Mouse (Mus musculus): ENCODE measurements around the gene Rftn1. TPM values are rescaled to one million over a fixed set of nuclear protein-coding genes. Genes with fewer than 3 reads are reported as not detected.

The Rftn1 gene
- polyA plus RNA-seq, 1 experiment from 2014 or later = 11.2 TPM

DNA sequence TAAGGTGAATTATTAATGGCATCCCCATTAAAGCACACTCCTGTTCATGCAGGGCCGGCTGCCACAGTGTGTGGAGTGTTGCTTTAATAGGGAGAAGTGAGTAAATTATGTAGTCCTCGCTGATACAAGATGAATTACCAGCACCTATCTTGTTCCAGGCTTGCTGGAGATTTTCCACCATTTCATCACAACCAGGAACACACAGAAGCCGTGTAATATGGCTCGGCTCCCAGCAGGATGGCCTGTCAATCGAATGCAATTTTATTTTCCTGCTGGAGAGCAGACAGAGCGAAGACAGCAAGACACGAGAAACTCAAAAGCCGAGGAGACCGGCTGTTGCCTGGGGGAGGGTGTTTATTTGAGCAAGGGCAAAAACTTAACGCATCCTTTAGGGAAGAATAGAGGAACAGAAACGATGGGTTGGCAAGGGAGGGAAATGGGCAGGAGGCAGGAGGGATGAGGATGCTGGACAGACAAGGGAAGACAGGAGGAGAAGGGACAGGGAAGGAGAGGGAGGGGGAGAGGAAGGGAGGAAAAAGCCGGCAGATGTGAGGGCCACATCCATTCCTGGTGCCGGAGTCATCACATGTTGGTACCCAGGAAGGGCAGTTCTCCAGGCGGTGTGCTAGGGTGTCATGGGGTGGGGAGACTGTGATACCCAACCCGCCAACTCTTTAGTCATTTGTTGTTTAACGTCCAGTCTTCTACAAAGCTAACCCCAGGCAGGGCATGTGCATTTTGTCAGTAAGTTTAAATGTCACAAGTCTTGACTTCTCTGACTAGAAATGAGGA is 39.9 kb downstream of the Rftn1 start:
- no peak overlapping the region for H3K9ac ChIP-seq (ENCODE audit: low read depth, low read length)
- no peak for ATAC-seq (replicated peaks; ENCODE audit: insufficient number of reproducible peaks, low FRiP score, low TSS enrichment)
- no peaks in the 10 kb centered on the region for H3K9me3 ChIP-seq (replicated peaks; ENCODE audit: control insufficient read depth, low read length)
- no peak overlapping the region for H3K4me2 ChIP-seq
- no peaks in the 10 kb centered on the region for H3K27me3 ChIP-seq (ENCODE audit: control insufficient read depth, insufficient read depth, low read length)
- H3K27ac ChIP-seq (ENCODE audit: low read depth, low read length) = no peak overlapping the region
- 74% methylated on average over 16 of the region's 16 CpGs for WGBS (ENCODE audit: insufficient replicate concordance)
- 0 out of 2 replicates have a peak, but pooled peaks cover 2% of the 10 kb centered on the region for H3K4me1 ChIP-seq (ENCODE audit: control insufficient read depth, insufficient read depth, low read length)
- H3K4me3 ChIP-seq (ENCODE audit: low read depth, low read length) = no peak overlapping the region
- no peaks in the 10 kb centered on the region for H3K36me3 ChIP-seq (ENCODE audit: control insufficient read depth, insufficient read depth, low read length)

DNA sequence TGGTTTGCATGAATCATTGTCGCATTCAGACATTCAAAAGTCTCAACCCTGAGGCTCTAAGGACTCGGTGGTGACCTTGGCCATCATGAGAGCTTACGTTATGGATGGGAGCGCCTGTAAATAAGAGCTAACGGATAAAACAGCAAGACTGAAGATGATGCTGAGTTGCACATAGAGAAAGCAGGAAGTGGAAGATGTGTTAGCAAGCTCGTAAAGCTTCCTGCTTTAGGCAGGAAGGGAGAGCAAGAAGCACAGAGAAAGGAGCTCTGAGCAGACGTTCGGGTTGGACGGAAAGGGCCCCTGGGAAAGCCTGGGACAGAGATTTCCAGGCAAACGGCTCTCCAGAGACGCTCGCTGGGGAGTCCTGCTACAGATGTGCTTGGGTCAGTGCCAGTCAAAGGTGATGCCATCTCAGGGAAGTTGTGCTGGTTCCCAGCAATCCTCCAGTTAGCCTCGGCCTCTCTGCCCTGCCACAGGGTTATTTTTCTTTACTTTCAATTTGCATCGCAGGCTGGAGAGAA is 40.7 kb downstream of the Rftn1 start:
- no peak overlapping the region for H3K27ac ChIP-seq (ENCODE audit: low read depth, low read length)
- 73% methylated on average over 14 of the region's 14 CpGs for WGBS (ENCODE audit: insufficient replicate concordance)

DNA sequence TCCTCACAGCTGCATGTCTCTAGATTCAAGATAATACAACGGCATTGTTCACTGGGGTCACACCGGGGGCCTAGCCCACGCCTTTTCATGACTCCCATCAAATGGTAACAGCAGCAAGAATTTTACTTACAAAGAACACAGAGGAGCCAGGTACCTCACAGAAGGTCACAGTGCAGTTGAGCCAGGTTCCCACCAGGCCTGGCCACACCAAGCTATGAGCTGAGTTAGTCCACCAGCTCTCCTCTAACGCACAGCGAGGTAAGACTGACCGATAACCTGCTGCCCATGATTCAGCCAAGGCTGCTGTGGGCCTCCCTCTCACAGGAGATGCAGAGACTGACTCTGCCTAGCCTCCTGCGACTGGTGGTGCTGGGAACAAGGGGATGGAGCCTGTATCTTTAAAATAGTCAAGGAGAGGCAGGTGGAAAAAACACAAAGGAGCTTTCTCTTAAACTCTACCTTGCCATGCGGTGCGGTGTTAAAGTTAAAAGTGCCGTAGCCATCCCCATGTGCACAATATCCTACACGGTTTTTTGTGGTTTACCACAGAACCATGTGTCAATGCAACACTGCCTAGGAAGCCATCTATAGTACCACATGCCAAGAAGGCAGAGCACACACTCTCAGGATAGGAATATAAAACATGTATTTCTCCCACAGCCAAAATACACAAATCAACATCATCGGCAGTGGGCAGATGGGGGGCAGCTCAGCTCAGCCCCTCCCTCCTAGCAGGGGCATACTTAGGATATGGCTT is 42.5 kb downstream of the Rftn1 start:
- Histone ChIP-seq H3K36me3 (ENCODE audit: control insufficient read depth, insufficient read depth, low read length) (no peaks in the 10 kb centered on the region), H3K9ac (ENCODE audit: low read depth, low read length) (no peak overlapping the region), H3K27me3 (ENCODE audit: control insufficient read depth, insufficient read depth, low read length) (no peaks in the 10 kb centered on the region), H3K9me3 (replicated peaks; ENCODE audit: control insufficient read depth, low read length) (no peaks in the 10 kb centered on the region), H3K27ac (ENCODE audit: low read depth, low read length) (no peak overlapping the region), H3K4me1 (ENCODE audit: control insufficient read depth, insufficient read depth, low read length) (0 out of 2 replicates have a peak, but pooled peaks cover 2% of the 10 kb centered on the region), H3K4me3 (ENCODE audit: low read depth, low read length) (no peak overlapping the region), H3K4me2 (no peak overlapping the region)
- 84% methylated on average over 12 of the region's 12 CpGs for WGBS (ENCODE audit: insufficient replicate concordance)
- ATAC-seq (replicated peaks; ENCODE audit: insufficient number of reproducible peaks, low FRiP score, low TSS enrichment) = no peak

More for the DNA sequence above, 40.7 kb downstream of the Rftn1 start:
- no peaks in the 10 kb centered on the region for H3K27me3 ChIP-seq (ENCODE audit: control insufficient read depth, insufficient read depth, low read length)
- H3K36me3 ChIP-seq (ENCODE audit: control insufficient read depth, insufficient read depth, low read length) = no peaks in the 10 kb centered on the region
- H3K4me3 ChIP-seq (ENCODE audit: low read depth, low read length) = no peak overlapping the region
- H3K9me3 ChIP-seq (replicated peaks; ENCODE audit: control insufficient read depth, low read length) = no peaks in the 10 kb centered on the region
- no peak overlapping the region for H3K4me2 ChIP-seq
- no peak overlapping the region for H3K9ac ChIP-seq (ENCODE audit: low read depth, low read length)
- H3K4me1 ChIP-seq (ENCODE audit: control insufficient read depth, insufficient read depth, low read length) = 0 out of 2 replicates have a peak, but pooled peaks cover 2% of the 10 kb centered on the region
- ATAC-seq (replicated peaks; ENCODE audit: insufficient number of reproducible peaks, low FRiP score, low TSS enrichment) = no peak

DNA sequence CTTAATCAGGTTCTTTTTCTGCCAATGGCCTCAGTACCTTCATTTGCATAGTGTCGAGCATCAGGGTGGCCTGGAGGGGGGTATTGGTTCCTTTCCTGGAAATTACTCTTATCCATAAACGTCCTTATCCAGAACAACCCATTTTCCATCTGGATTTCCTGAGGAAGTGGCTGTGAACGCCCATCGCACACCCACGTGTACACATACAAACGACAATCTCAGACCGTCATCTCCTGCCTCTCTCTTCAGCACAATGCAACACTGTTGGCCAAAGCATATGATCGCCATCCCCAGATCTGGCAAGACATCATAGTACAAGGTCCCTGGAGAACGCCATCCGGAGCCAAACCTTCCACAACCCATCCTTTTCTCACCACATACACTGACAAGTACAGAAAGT is 47.1 kb downstream of the Rftn1 start:
- Histone ChIP-seq H3K4me1 (ENCODE audit: control insufficient read depth, insufficient read depth, low read length) (no peaks in the 10 kb centered on the region), H3K9ac (ENCODE audit: low read depth, low read length) (no peak overlapping the region), H3K36me3 (ENCODE audit: control insufficient read depth, insufficient read depth, low read length) (no peaks in the 10 kb centered on the region), H3K27ac (ENCODE audit: low read depth, low read length) (no peak overlapping the region), H3K27me3 (ENCODE audit: control insufficient read depth, insufficient read depth, low read length) (no peaks in the 10 kb centered on the region), H3K4me3 (ENCODE audit: low read depth, low read length) (no peak overlapping the region), H3K9me3 (replicated peaks; ENCODE audit: control insufficient read depth, low read length) (no peaks in the 10 kb centered on the region), H3K4me2 (no peak overlapping the region)
- 76% methylated on average over 10 of the region's 10 CpGs for WGBS (ENCODE audit: insufficient replicate concordance)
- ATAC-seq (replicated peaks; ENCODE audit: insufficient number of reproducible peaks, low FRiP score, low TSS enrichment) = no peak

DNA sequence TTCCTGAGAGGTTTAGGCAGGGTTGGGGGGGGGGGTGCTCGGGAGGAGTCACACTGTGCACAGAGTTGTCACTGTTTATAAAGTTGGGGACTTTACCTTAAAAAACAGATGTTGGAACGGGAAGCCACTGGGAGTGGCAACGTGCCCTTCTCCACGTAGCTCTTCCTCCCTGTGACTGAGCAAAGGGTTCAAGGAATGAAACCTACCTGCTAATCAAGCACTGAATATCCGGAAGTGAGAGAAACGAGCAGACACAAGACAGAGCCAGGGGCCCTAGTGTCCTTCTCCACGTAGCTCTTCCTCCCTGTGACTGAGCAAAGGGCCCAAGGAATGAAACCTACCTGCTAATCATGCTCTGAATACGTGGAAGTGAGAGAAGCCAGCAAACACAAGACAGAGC is 47.9 kb downstream of the Rftn1 start:
- 72% methylated on average over 8 of the region's 8 CpGs for WGBS (ENCODE audit: insufficient replicate concordance)
- H3K27ac ChIP-seq (ENCODE audit: low read depth, low read length) = no peak overlapping the region
- no peak for ATAC-seq (replicated peaks; ENCODE audit: insufficient number of reproducible peaks, low FRiP score, low TSS enrichment)

DNA sequence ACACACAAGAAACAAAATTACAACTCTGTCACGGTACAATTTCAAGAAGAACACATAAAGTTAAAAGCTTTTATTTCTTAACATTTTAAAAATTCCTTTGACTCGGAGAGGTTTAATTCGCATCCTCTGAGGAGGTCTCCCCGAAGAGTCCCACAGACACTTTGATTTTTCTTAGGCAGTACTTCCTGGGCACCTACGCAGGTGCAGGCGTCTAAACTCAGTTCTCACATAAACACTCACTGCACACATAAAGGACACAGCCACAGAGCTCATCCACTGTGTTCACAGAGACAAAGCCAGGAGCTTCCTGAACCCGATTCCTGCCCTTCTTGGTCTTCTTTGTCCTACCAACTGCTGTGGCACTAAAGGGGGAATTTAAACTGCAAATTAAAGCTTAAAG is 48.3 kb downstream of the Rftn1 start:
- no peak overlapping the region for H3K27ac ChIP-seq (ENCODE audit: low read depth, low read length)
- no peak overlapping the region for H3K4me2 ChIP-seq
- H3K9ac ChIP-seq (ENCODE audit: low read depth, low read length) = no peak overlapping the region
- H3K27me3 ChIP-seq (ENCODE audit: control insufficient read depth, insufficient read depth, low read length) = no peaks in the 10 kb centered on the region
- no peaks in the 10 kb centered on the region for H3K4me1 ChIP-seq (ENCODE audit: control insufficient read depth, insufficient read depth, low read length)
- ATAC-seq (replicated peaks; ENCODE audit: insufficient number of reproducible peaks, low FRiP score, low TSS enrichment) = no peak
- no peak overlapping the region for H3K4me3 ChIP-seq (ENCODE audit: low read depth, low read length)
- no peaks in the 10 kb centered on the region for H3K9me3 ChIP-seq (replicated peaks; ENCODE audit: control insufficient read depth, low read length)
- no peaks in the 10 kb centered on the region for H3K36me3 ChIP-seq (ENCODE audit: control insufficient read depth, insufficient read depth, low read length)
- 90% methylated on average over 7 of the region's 7 CpGs for WGBS (ENCODE audit: insufficient replicate concordance)

More for the DNA sequence above, 47.9 kb downstream of the Rftn1 start:
- Histone ChIP-seq H3K36me3 (ENCODE audit: control insufficient read depth, insufficient read depth, low read length) (no peaks in the 10 kb centered on the region), H3K27me3 (ENCODE audit: control insufficient read depth, insufficient read depth, low read length) (no peaks in the 10 kb centered on the region), H3K4me1 (ENCODE audit: control insufficient read depth, insufficient read depth, low read length) (no peaks in the 10 kb centered on the region), H3K4me2 (no peak overlapping the region), H3K9me3 (replicated peaks; ENCODE audit: control insufficient read depth, low read length) (no peaks in the 10 kb centered on the region), H3K9ac (ENCODE audit: low read depth, low read length) (no peak overlapping the region), H3K4me3 (ENCODE audit: low read depth, low read length) (no peak overlapping the region)

DNA sequence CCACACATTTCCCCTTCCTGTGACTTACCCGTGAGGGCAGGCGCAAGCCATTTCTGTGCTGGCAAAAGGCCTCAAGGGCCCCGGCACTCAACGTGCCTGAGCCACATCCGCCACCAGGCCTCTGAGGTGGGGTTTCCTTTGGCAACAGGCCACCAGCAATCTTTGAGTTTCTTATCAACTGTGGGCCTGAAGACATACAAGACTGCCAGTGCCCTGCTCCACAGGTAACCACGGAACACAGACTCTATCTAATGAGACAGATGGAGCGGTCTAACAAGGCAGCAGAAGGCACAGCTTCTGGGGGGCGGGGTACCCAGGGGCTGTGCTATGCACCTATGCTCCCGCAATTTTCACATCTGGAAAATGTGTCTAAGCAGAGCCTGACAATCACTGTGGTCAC is 54.4 kb downstream of the Rftn1 start:
- Histone ChIP-seq H3K9ac (ENCODE audit: low read depth, low read length) (no peak overlapping the region), H3K4me3 (ENCODE audit: low read depth, low read length) (no peak overlapping the region), H3K36me3 (ENCODE audit: control insufficient read depth, insufficient read depth, low read length) (no peaks in the 10 kb centered on the region), H3K27ac (ENCODE audit: low read depth, low read length) (no peak overlapping the region), H3K4me2 (no peak overlapping the region), H3K4me1 (ENCODE audit: control insufficient read depth, insufficient read depth, low read length) (peaks cover 8% of the 10 kb centered on the region), H3K27me3 (ENCODE audit: control insufficient read depth, insufficient read depth, low read length) (no peaks in the 10 kb centered on the region), H3K9me3 (replicated peaks; ENCODE audit: control insufficient read depth, low read length) (no peaks in the 10 kb centered on the region)
- no peak for ATAC-seq (replicated peaks; ENCODE audit: insufficient number of reproducible peaks, low FRiP score, low TSS enrichment)
- 53% methylated on average over 9 of the region's 9 CpGs for WGBS (ENCODE audit: insufficient replicate concordance)

DNA sequence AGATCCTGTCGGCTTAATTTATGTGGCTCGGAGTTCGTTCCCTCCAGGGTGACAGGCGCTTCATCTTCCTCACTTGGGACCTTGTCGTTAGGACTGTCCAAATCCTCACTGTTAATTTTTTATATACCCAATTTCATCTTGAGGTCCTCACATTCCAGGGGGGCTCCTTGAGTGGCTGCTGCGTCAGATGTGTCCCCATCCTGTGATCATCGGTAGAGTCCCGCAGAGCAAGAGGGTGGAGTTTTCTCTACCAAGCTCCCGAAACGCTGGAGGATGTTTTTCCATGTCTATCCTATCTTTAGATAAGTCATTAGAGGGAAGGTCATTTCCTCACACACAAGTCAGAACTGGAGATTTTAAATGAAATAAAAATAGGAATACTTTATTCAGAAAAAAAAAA is 55.0 kb downstream of the Rftn1 start:
- Histone ChIP-seq H3K4me2 (no peak overlapping the region), H3K36me3 (ENCODE audit: control insufficient read depth, insufficient read depth, low read length) (no peaks in the 10 kb centered on the region), H3K27me3 (ENCODE audit: control insufficient read depth, insufficient read depth, low read length) (no peaks in the 10 kb centered on the region), H3K4me1 (ENCODE audit: control insufficient read depth, insufficient read depth, low read length) (peaks cover 8% of the 10 kb centered on the region), H3K27ac (ENCODE audit: low read depth, low read length) (no peak overlapping the region), H3K4me3 (ENCODE audit: low read depth, low read length) (no peak overlapping the region), H3K9ac (ENCODE audit: low read depth, low read length) (no peak overlapping the region), H3K9me3 (replicated peaks; ENCODE audit: control insufficient read depth, low read length) (no peaks in the 10 kb centered on the region)
- no peak for ATAC-seq (replicated peaks; ENCODE audit: insufficient number of reproducible peaks, low FRiP score, low TSS enrichment)
- WGBS (ENCODE audit: insufficient replicate concordance) = 63% methylated on average over 10 of the region's 10 CpGs
